13 mouse cellular contexts compared by ENCODE assay signal in the genomic region with DNA sequence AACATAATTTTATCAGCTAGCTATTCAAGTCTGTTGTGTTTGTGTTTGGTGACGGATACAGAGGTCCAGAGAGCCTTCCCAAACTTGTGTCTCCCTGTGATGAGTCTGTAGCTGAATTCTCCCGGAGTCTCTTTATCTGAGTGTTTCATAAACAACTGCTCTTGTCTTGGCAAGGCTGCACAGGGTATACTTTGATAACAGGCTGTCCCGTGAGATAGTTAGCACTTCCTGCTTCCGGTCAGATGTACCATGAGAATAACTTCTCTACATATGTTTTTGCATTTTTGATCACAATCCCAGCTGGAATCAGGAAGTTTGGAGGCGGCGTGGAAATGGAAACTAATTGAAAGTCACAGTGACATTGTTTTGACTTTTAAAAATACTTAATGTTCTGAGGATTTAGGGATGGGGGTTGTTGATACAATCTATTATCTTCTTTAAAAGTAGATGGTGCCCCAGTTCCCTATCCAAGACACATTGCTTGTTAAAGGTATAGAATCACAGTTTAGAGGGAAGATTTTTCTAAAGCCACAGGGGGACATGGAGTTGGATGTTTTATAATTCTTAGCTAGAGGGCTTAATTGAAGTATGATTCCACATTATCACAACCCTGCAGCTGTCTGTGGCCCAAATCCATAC.
DNase-seq lines count a peak whose midpoint lies in the region; ATAC-seq and TF ChIP-seq lines count a peak whose summit lies in the region.
"Had no signal": no experiment of that assay in that cellular context is flagged by ENCODE, and none has a peak within 500 bp of the region (broad histone marks: within the 10 kb centered on the region; RNA-seq: fewer than 3 reads in every experiment).

No protein-coding gene starts in this region.

- H3K27ac ChIP-seq in kidney, postnatal 0 days = no peak overlapping the region
- H3K27ac ChIP-seq in liver, adult 2 months (replicated peaks; ENCODE audit: insufficient read depth, low read depth, low read length) = peak overlapping the region; percentile 39; the same call in 1 of the 2 replicates
- H3K27ac ChIP-seq: layer of hippocampus, adult 2 months had no signal

- no peaks in the 10 kb centered on the region for H3K79me2 ChIP-seq in liver, adult 2 months (ENCODE audit: control insufficient read depth, insufficient read depth, low read length)
- H3K79me2 ChIP-seq in myocyte (ENCODE audit: control insufficient read depth, insufficient read depth) = no peaks in the 10 kb centered on the region

- ATAC-seq in kidney, postnatal 0 days (replicated peaks; ENCODE audit: low FRiP score, low read depth) = no peak

- no peak overlapping the region for H3K4me3 ChIP-seq in kidney, postnatal 0 days (replicated peaks; ENCODE audit: low read depth, low read length)
- H3K4me3 ChIP-seq in liver, adult 2 months (ENCODE audit: insufficient read depth, low read depth, low read length) = no peak overlapping the region
- no peak overlapping the region for H3K4me3 ChIP-seq in myocyte
- H3K4me3 ChIP-seq: erythroblast, embryonic 14.5 days; layer of hippocampus, adult 2 months had no signal

- no peak overlapping the region for H3K9ac ChIP-seq in kidney, postnatal 0 days (ENCODE audit: low read depth, low read length)
- no peak overlapping the region for H3K9ac ChIP-seq in liver, adult 2 months (ENCODE audit: low read depth, low read length)

- no peak for TF ChIP-seq CTCF in kidney, postnatal 0 days (IDR thresholded peaks at IDR 0.05; ENCODE audit: low read depth)
- no peak for TF ChIP-seq CTCF in liver, adult 2 months (IDR thresholded peaks at IDR 0.05; ENCODE audit: low read depth, low read length)

- WGBS in kidney, postnatal 0 days = 49% methylated on average over 6 of the region's 6 CpGs
- WGBS in liver, adult 2 months = 63% methylated on average over 6 of the region's 6 CpGs

- no peaks in the 10 kb centered on the region for H3K36me3 ChIP-seq in kidney, postnatal 0 days (ENCODE audit: insufficient read depth, low read length)
- H3K36me3 ChIP-seq in liver, adult 2 months (ENCODE audit: control insufficient read depth, insufficient read depth, low read length) = no peaks in the 10 kb centered on the region
- H3K36me3 ChIP-seq in myocyte (ENCODE audit: control insufficient read depth, insufficient read depth) = no peaks in the 10 kb centered on the region

- no peak for TF ChIP-seq POLR2A in liver, adult 2 months (IDR thresholded peaks at IDR 0.05; ENCODE audit: extremely low read depth, insufficient read depth, low read length)
- no peak for TF ChIP-seq POLR2A in myocyte (IDR thresholded peaks at IDR 0.05; ENCODE audit: insufficient read length, low read depth)

- DNase-seq in kidney, postnatal 0 days (ENCODE audit: low spot score) = peak; percentile 57
- DNase-seq in kidney, adult 8-10 months = no peak
- DNase-seq in heart, adult 8-10 months (ENCODE audit: low spot score) = peak; percentile 61
- peak; percentile 61 for DNase-seq in liver, adult 2 months (ENCODE audit: extremely low read depth, low read depth, low spot score)
- no peak for DNase-seq in spleen, postnatal 10 days (ENCODE audit: low spot score in 2 of 2)
- no peak for DNase-seq in right cerebral cortex, postnatal 10 days (ENCODE audit: low spot score in 2 of 2)
- DNase-seq in gastrocnemius, adult 8-10 months (ENCODE audit: low spot score in 2 of 2) = no peak
- DNase-seq: right cerebral cortex, postnatal 14 days; thymus, adult 2 months had no signal

- H3ac ChIP-seq in myocyte (ENCODE audit: control insufficient read depth, insufficient read length) = no peak overlapping the region

- no peaks in the 10 kb centered on the region for H3K4me1 ChIP-seq in kidney, postnatal 0 days (replicated peaks; ENCODE audit: insufficient read depth, low read length)
- H3K4me1 ChIP-seq in liver, adult 2 months (ENCODE audit: control insufficient read depth, insufficient read depth, low read length) = peaks cover 2% of the 10 kb centered on the region; the same call in 1 of the 2 replicates

- H3K9me3 ChIP-seq in kidney, postnatal 0 days (replicated peaks; ENCODE audit: low read length) = no peaks in the 10 kb centered on the region

- no peaks in the 10 kb centered on the region for H3K27me3 ChIP-seq in kidney, postnatal 0 days (ENCODE audit: insufficient read depth, low read length)
- no peaks in the 10 kb centered on the region for H3K27me3 ChIP-seq in liver, adult 2 months (ENCODE audit: control insufficient read depth, insufficient read depth, low read length)
- no peaks in the 10 kb centered on the region for H3K27me3 ChIP-seq in myocyte (ENCODE audit: control insufficient read depth, insufficient read depth, insufficient read length)
- H3K27me3 ChIP-seq: CH12.LX had no signal

- H3K4me2 ChIP-seq in kidney, postnatal 0 days (ENCODE audit: low read length) = no peak overlapping the region
- peak overlapping the region; percentile 10 for H3K4me2 ChIP-seq in myocyte (ENCODE audit: low read depth)

TF ChIP-seq in myocyte, 11 proteins besides CTCF, POLR2A, EP300 and RAD21:
- TF ChIP-seq REST (IDR thresholded peaks at IDR 0.05; ENCODE audit: insufficient read depth, insufficient read length) = no peak
- no peak for TF ChIP-seq CEBPB (IDR thresholded peaks at IDR 0.05; ENCODE audit: insufficient read depth, poor library complexity, severe bottlenecking)
- TF ChIP-seq SRF (IDR thresholded peaks at IDR 0.05; ENCODE audit: control insufficient read depth, insufficient read length, low read depth) = no peak
- TF ChIP-seq E2F4 (IDR thresholded peaks at IDR 0.05; ENCODE audit: insufficient read depth) = no peak
- TF ChIP-seq TCF12 (IDR thresholded peaks at IDR 0.05; ENCODE audit: insufficient read depth, poor library complexity, severe bottlenecking) = no peak
- TF ChIP-seq MAX (IDR thresholded peaks at IDR 0.05; ENCODE audit: low read depth) = no peak
- no peak for TF ChIP-seq TCF3 (IDR thresholded peaks at IDR 0.05; ENCODE audit: insufficient read length, low read depth)
- TF ChIP-seq USF1 (IDR thresholded peaks at IDR 0.05; ENCODE audit: low read depth) = no peak
- no peak for TF ChIP-seq MYOD1 (IDR thresholded peaks at IDR 0.05; ENCODE audit: control insufficient read depth in 1 of 3, insufficient read length in 2 of 3, low read depth in 2 of 3)
- no peak for TF ChIP-seq MYOG (IDR thresholded peaks at IDR 0.05; ENCODE audit: control insufficient read depth in 1 of 3, insufficient read depth in 1 of 3, insufficient read length in 2 of 3, low read depth in 2 of 3)
- no peak for TF ChIP-seq POLR2AphosphoS2 (IDR thresholded peaks at IDR 0.05; ENCODE audit: insufficient read length, low read depth)

Comparison
In these comparisons a context has a peak if more than half of its experiments do, and no peak if none do; other contexts are left out.
1. DNase-seq: peak in kidney, postnatal 0 days (single experiment), heart, adult 8-10 months (single experiment) and liver, adult 2 months (single experiment); none in kidney, adult 8-10 months (0 of 2), spleen, postnatal 10 days (0 of 2), right cerebral cortex, postnatal 10 days (0 of 2) and gastrocnemius, adult 8-10 months (0 of 2).